Mouse (Mus musculus): ENCODE results near the gene Sbsn. TPM values are rescaled to one million over a fixed set of nuclear protein-coding genes. Genes with fewer than 3 reads are reported as not detected.

Sbsn gene
- polyA plus RNA-seq, 1 experiment from 2014 or later = 0.27 TPM

GRCm38 (mm10) chr7:30766408-30766807 lies 15.1 kb downstream of the Sbsn start:
- no peaks in the 10 kb centered on the region for H3K4me1 ChIP-seq (replicated peaks; ENCODE audit: control insufficient read depth, insufficient read depth, low read length)
- DNase-seq (ENCODE audit: low spot score) = no peak
- H3K9ac ChIP-seq (ENCODE audit: low read length) = no peak overlapping the region
- H3K4me2 ChIP-seq (ENCODE audit: low read depth, low read length, severe bottlenecking) = no peak overlapping the region
- no peaks in the 10 kb centered on the region for H3K9me3 ChIP-seq (ENCODE audit: control insufficient read depth, low read length)
- no peak overlapping the region for H3K27ac ChIP-seq (ENCODE audit: low read depth, low read length)
- no peaks in the 10 kb centered on the region for H3K36me3 ChIP-seq (ENCODE audit: control insufficient read depth, insufficient read depth, low read length)
- ATAC-seq (replicated peaks; ENCODE audit: low FRiP score) = no peak
- 94% methylated on average over 4 of the region's 4 CpGs for WGBS
- no peak overlapping the region for H3K4me3 ChIP-seq (ENCODE audit: low read depth, low read length)
- H3K27me3 ChIP-seq (ENCODE audit: control insufficient read depth, insufficient read depth, low read length) = no peaks in the 10 kb centered on the region

- WGBS = 34% methylated on average over 9 of the region's 9 CpGs
- Histone ChIP-seq H3K4me1 (replicated peaks; ENCODE audit: control insufficient read depth, insufficient read depth, low read length) (no peaks in the 10 kb centered on the region), H3K4me3 (ENCODE audit: low read depth, low read length) (no peak overlapping the region), H3K27me3 (ENCODE audit: control insufficient read depth, insufficient read depth, low read length) (no peaks in the 10 kb centered on the region), H3K9ac (ENCODE audit: low read length) (no peak overlapping the region), H3K4me2 (ENCODE audit: low read depth, low read length, severe bottlenecking) (no peak overlapping the region), H3K27ac (ENCODE audit: low read depth, low read length) (no peak overlapping the region), H3K36me3 (ENCODE audit: control insufficient read depth, insufficient read depth, low read length) (no peaks in the 10 kb centered on the region), H3K9me3 (ENCODE audit: control insufficient read depth, low read length) (peaks cover 2% of the 10 kb centered on the region; the same call in 1 of the 2 replicates)
- no peak for DNase-seq (ENCODE audit: low spot score)
- no peak for ATAC-seq (replicated peaks; ENCODE audit: low FRiP score)
Observed at GRCm38 (mm10) chr7:30769236-30769635, 18.0 kb downstream of the Sbsn start.

- H3K4me2 ChIP-seq (ENCODE audit: low read depth, low read length, severe bottlenecking) = no peak overlapping the region
- ATAC-seq (replicated peaks; ENCODE audit: low FRiP score) (no peak), DNase-seq (ENCODE audit: low spot score) (no peak)
- no peaks in the 10 kb centered on the region for H3K4me1 ChIP-seq (replicated peaks; ENCODE audit: control insufficient read depth, insufficient read depth, low read length)
- no peak overlapping the region for H3K9ac ChIP-seq (ENCODE audit: low read length)
- no peak overlapping the region for H3K4me3 ChIP-seq (ENCODE audit: low read depth, low read length)
- peaks cover 2% of the 10 kb centered on the region; the same call in 1 of the 2 replicates for H3K9me3 ChIP-seq (ENCODE audit: control insufficient read depth, low read length)
- H3K27ac ChIP-seq (ENCODE audit: low read depth, low read length) = no peak overlapping the region
- H3K27me3 ChIP-seq (ENCODE audit: control insufficient read depth, insufficient read depth, low read length) = no peaks in the 10 kb centered on the region
- 95% methylated on average over 9 of the region's 9 CpGs for WGBS
- H3K36me3 ChIP-seq (ENCODE audit: control insufficient read depth, insufficient read depth, low read length) = no peaks in the 10 kb centered on the region
Observed at GRCm38 (mm10) chr7:30776104-30776503, 24.8 kb downstream of the Sbsn start.

- no peak overlapping the region for H3K4me3 ChIP-seq (ENCODE audit: low read depth, low read length)
- no peaks in the 10 kb centered on the region for H3K36me3 ChIP-seq (ENCODE audit: control insufficient read depth, insufficient read depth, low read length)
- no peaks in the 10 kb centered on the region for H3K4me1 ChIP-seq (replicated peaks; ENCODE audit: control insufficient read depth, insufficient read depth, low read length)
- DNase-seq (ENCODE audit: low spot score) (no peak), ATAC-seq (replicated peaks; ENCODE audit: low FRiP score) (no peak)
- 40% methylated on average over 7 of the region's 7 CpGs for WGBS
- no peak overlapping the region for H3K4me2 ChIP-seq (ENCODE audit: low read depth, low read length, severe bottlenecking)
- no peaks in the 10 kb centered on the region for H3K27me3 ChIP-seq (ENCODE audit: control insufficient read depth, insufficient read depth, low read length)
- no peak overlapping the region for H3K27ac ChIP-seq (ENCODE audit: low read depth, low read length)
- H3K9ac ChIP-seq (ENCODE audit: low read length) = no peak overlapping the region
- H3K9me3 ChIP-seq (ENCODE audit: control insufficient read depth, low read length) = no peaks in the 10 kb centered on the region
Observed at GRCm38 (mm10) chr7:30777081-30777579, 25.9 kb downstream of the Sbsn start.

GRCm38 (mm10) chr7:30777911-30778310 lies 26.6 kb downstream of the Sbsn start:
- WGBS = 86% methylated on average over 1 of the region's 1 CpGs
- no peak overlapping the region for H3K27ac ChIP-seq (ENCODE audit: low read depth, low read length)
- H3K36me3 ChIP-seq (ENCODE audit: control insufficient read depth, insufficient read depth, low read length) = no peaks in the 10 kb centered on the region
- H3K4me1 ChIP-seq (replicated peaks; ENCODE audit: control insufficient read depth, insufficient read depth, low read length) = no peaks in the 10 kb centered on the region
- H3K9ac ChIP-seq (ENCODE audit: low read length) = no peak overlapping the region
- no peak overlapping the region for H3K4me3 ChIP-seq (ENCODE audit: low read depth, low read length)
- H3K4me2 ChIP-seq (ENCODE audit: low read depth, low read length, severe bottlenecking) = no peak overlapping the region
- no peaks in the 10 kb centered on the region for H3K27me3 ChIP-seq (ENCODE audit: control insufficient read depth, insufficient read depth, low read length)
- ATAC-seq (replicated peaks; ENCODE audit: low FRiP score) = no peak
- no peaks in the 10 kb centered on the region for H3K9me3 ChIP-seq (ENCODE audit: control insufficient read depth, low read length)
- DNase-seq (ENCODE audit: low spot score) = no peak

- ATAC-seq (replicated peaks; ENCODE audit: low FRiP score) = no peak
- H3K27ac ChIP-seq (ENCODE audit: low read depth, low read length) = no peak overlapping the region
- H3K9me3 ChIP-seq (ENCODE audit: control insufficient read depth, low read length) = no peaks in the 10 kb centered on the region
- DNase-seq (ENCODE audit: low spot score) = no peak
- H3K4me1 ChIP-seq (replicated peaks; ENCODE audit: control insufficient read depth, insufficient read depth, low read length) = no peaks in the 10 kb centered on the region
- no peaks in the 10 kb centered on the region for H3K27me3 ChIP-seq (ENCODE audit: control insufficient read depth, insufficient read depth, low read length)
- H3K4me2 ChIP-seq (ENCODE audit: low read depth, low read length, severe bottlenecking) = no peak overlapping the region
- no peak overlapping the region for H3K9ac ChIP-seq (ENCODE audit: low read length)
- no peaks in the 10 kb centered on the region for H3K36me3 ChIP-seq (ENCODE audit: control insufficient read depth, insufficient read depth, low read length)
- WGBS = 74% methylated on average over 4 of the region's 4 CpGs
- no peak overlapping the region for H3K4me3 ChIP-seq (ENCODE audit: low read depth, low read length)
Observed at GRCm38 (mm10) chr7:30781792-30782191, 30.5 kb downstream of the Sbsn start.

- H3K4me1 ChIP-seq (replicated peaks; ENCODE audit: control insufficient read depth, insufficient read depth, low read length) = no peaks in the 10 kb centered on the region
- ATAC-seq (replicated peaks; ENCODE audit: low FRiP score) = no peak
- WGBS = 79% methylated on average over 3 of the region's 3 CpGs
Observed at GRCm38 (mm10) chr7:30782658-30783057, 31.4 kb downstream of the Sbsn start.

GRCm38 (mm10) chr7:30785154-30785553 lies 33.9 kb downstream of the Sbsn start:
- Histone ChIP-seq H3K4me3 (ENCODE audit: low read depth, low read length) (no peak overlapping the region), H3K4me2 (ENCODE audit: low read depth, low read length, severe bottlenecking) (no peak overlapping the region), H3K9me3 (ENCODE audit: control insufficient read depth, low read length) (no peaks in the 10 kb centered on the region), H3K4me1 (replicated peaks; ENCODE audit: control insufficient read depth, insufficient read depth, low read length) (no peaks in the 10 kb centered on the region), H3K27ac (ENCODE audit: low read depth, low read length) (no peak overlapping the region), H3K9ac (ENCODE audit: low read length) (no peak overlapping the region), H3K27me3 (ENCODE audit: control insufficient read depth, insufficient read depth, low read length) (no peaks in the 10 kb centered on the region), H3K36me3 (ENCODE audit: control insufficient read depth, insufficient read depth, low read length) (no peaks in the 10 kb centered on the region)
- ATAC-seq (replicated peaks; ENCODE audit: low FRiP score) (no peak), DNase-seq (ENCODE audit: low spot score) (no peak)
- WGBS = 88% methylated on average over 1 of the region's 1 CpGs

More at GRCm38 (mm10) chr7:30782658-30783057, 31.4 kb downstream of the Sbsn start:
- H3K4me2 ChIP-seq (ENCODE audit: low read depth, low read length, severe bottlenecking) = no peak overlapping the region
- no peaks in the 10 kb centered on the region for H3K27me3 ChIP-seq (ENCODE audit: control insufficient read depth, insufficient read depth, low read length)
- no peak overlapping the region for H3K27ac ChIP-seq (ENCODE audit: low read depth, low read length)
- no peak for DNase-seq (ENCODE audit: low spot score)
- H3K9ac ChIP-seq (ENCODE audit: low read length) = no peak overlapping the region
- no peak overlapping the region for H3K4me3 ChIP-seq (ENCODE audit: low read depth, low read length)
- no peaks in the 10 kb centered on the region for H3K9me3 ChIP-seq (ENCODE audit: control insufficient read depth, low read length)
- no peaks in the 10 kb centered on the region for H3K36me3 ChIP-seq (ENCODE audit: control insufficient read depth, insufficient read depth, low read length)

- Histone ChIP-seq H3K4me3 (ENCODE audit: low read depth, low read length) (no peak overlapping the region), H3K36me3 (ENCODE audit: control insufficient read depth, insufficient read depth, low read length) (no peaks in the 10 kb centered on the region), H3K27me3 (ENCODE audit: control insufficient read depth, insufficient read depth, low read length) (no peaks in the 10 kb centered on the region), H3K4me2 (ENCODE audit: low read depth, low read length, severe bottlenecking) (no peak overlapping the region), H3K9me3 (ENCODE audit: control insufficient read depth, low read length) (no peaks in the 10 kb centered on the region), H3K9ac (ENCODE audit: low read length) (no peak overlapping the region), H3K27ac (ENCODE audit: low read depth, low read length) (no peak overlapping the region), H3K4me1 (replicated peaks; ENCODE audit: control insufficient read depth, insufficient read depth, low read length) (no peaks in the 10 kb centered on the region)
- ATAC-seq (replicated peaks; ENCODE audit: low FRiP score) (peak; percentile 71), DNase-seq (ENCODE audit: low spot score) (no peak)
- 58% methylated on average over 13 of the region's 13 CpGs for whole genome bisulfite sequencing
Observed at GRCm38 (mm10) chr7:30785721-30786546, 34.7 kb downstream of the Sbsn start.
